Mouse (Mus musculus) hindbrain, embryonic 13.5 days (tissue): ENCODE results near the gene 2310050C09Rik. TPM values are rescaled to one million over a fixed set of nuclear protein-coding genes. Genes with fewer than 3 reads are reported as not detected.

Experiments
- ATAC-seq: fragments of 200-750 bp; cut with Nextera tagmentation; 2 replicates; pipeline ENCODE4 v1.8.0; 2017; ENCODE audit warnings: moderate TSS enrichment; ENCODE audit not compliant: low FRiP score
- H3K27ac ChIP-seq: fragments of 300-500 bp; sonication (generic); 2 replicates; pipeline ENCODE4 v1.5.1; 2015; ENCODE audit warnings: inconsistent platforms, mild to moderate bottlenecking, moderate library complexity
- H3K27me3 ChIP-seq: fragments of 300-500 bp; sonication (generic); 2 replicates; pipeline ENCODE4 v1.6.1; 2015; ENCODE audit warnings: mild to moderate bottlenecking, inconsistent platforms
- H3K36me3 ChIP-seq: fragments of 300-500 bp; sonication (generic); 2 replicates; pipeline ENCODE4 v1.6.1; 2015; ENCODE audit warnings: mild to moderate bottlenecking, inconsistent platforms
- H3K4me1 ChIP-seq: fragments of 300-500 bp; sonication (generic); replicated peaks from 2 replicates; pipeline ENCODE4 v1.6.1; 2015; ENCODE audit warnings: inconsistent platforms
- H3K4me2 ChIP-seq: fragments of 300-500 bp; sonication (generic); 2 replicates; pipeline ENCODE4 v1.6.1; 2015; ENCODE audit warnings: inconsistent platforms, mild to moderate bottlenecking, moderate library complexity
- H3K4me3 ChIP-seq: fragments of 300-500 bp; sonication (generic); 2 replicates; pipeline ENCODE4 v1.5.1; 2015; ENCODE audit warnings: mild to moderate bottlenecking, inconsistent platforms
- H3K9ac ChIP-seq: fragments of 300-500 bp; sonication (generic); 2 replicates; pipeline ENCODE4 v1.6.1; 2015; ENCODE audit warnings: mild to moderate bottlenecking, inconsistent platforms
- H3K9me3 ChIP-seq: fragments of 300-500 bp; sonication (generic); 2 replicates; pipeline ENCODE4 v1.6.1; 2016; ENCODE audit warnings: inconsistent platforms
- WGBS: fragments of 180-500 bp; shearing (Covaris S2); methylation state at CpG from one replicate; pipeline ENCODE4 v1.1.7; 2015; 5-methylcytosine and 5-hydroxymethylcytosine counted together
- polyA plus RNA-seq: library from polyadenylated mRNA; unstranded; fragments of >200 nt; fragmentation: Nextera tagmentation; extraction: Ambion mirVana; gene quantifications from 2 replicates; pipeline ENCODE4 v1.2.1, GENCODE M21; 2015

The 2310050C09Rik gene
- polyA plus RNA-seq, result not detected in 2 replicates

DNA sequence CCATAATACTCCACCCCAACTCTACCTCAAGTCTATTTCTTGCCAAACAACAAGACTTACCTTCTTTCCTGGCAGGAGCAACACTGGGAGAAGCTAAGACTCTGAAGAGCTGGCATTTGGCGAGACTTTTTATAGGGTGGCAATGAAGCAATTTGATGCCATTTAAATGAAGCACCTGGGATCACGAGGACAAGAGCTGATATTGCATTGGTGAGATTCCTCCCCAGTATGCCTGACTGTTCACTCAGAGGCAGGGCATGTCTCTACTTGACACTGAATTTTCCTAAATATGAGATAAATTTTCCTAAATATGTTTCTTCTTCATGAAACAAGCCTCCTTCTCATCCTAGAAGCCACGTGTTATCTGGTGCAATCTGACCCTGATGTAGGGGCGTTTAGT lies at the start of gene 2310050C09Rik:
Gene 2310050C09Rik (minus strand): TSS at position 101 of the 400 bp plus-strand sequence.
- Histone ChIP-seq H3K36me3 (no peaks in the 10 kb centered on the region), H3K4me1 (no peaks in the 10 kb centered on the region), H3K9ac (no peak within 1 kb of the TSS), H3K27me3 (no peaks in the 10 kb centered on the region), H3K4me2 (no peak within 1 kb of the TSS), H3K27ac (no peak within 1 kb of the TSS), H3K9me3 (no peaks in the 10 kb centered on the region), H3K4me3 (no peak within 1 kb of the TSS)
- no peak for ATAC-seq
- whole genome bisulfite sequencing, result 85% methylated on average over 4 of the region's 4 CpGs

GRCm38 (mm10) chr3:92907571-92907970 lies 37.6 kb upstream of the 2310050C09Rik start:
- H3K4me2 ChIP-seq, result no peak overlapping the region
- H3K9ac ChIP-seq, result no peak overlapping the region
- no peaks in the 10 kb centered on the region for H3K27me3 ChIP-seq
- no peaks in the 10 kb centered on the region for H3K36me3 ChIP-seq
- WGBS, result 26% methylated on average over 4 of the region's 4 CpGs
- H3K4me1 ChIP-seq, result no peaks in the 10 kb centered on the region
- H3K9me3 ChIP-seq, result no peaks in the 10 kb centered on the region
- no peak overlapping the region for H3K4me3 ChIP-seq
- ATAC-seq, result peak; percentile 63; the same call in 1 of the 2 replicates
- H3K27ac ChIP-seq, result no peak overlapping the region

- Histone ChIP-seq H3K36me3 (no peaks in the 10 kb centered on the region), H3K4me1 (no peaks in the 10 kb centered on the region), H3K27ac (no peak overlapping the region), H3K9ac (no peak overlapping the region), H3K4me3 (no peak overlapping the region), H3K9me3 (no peaks in the 10 kb centered on the region), H3K27me3 (no peaks in the 10 kb centered on the region), H3K4me2 (no peak overlapping the region)
- WGBS, result 52% methylated on average over 3 of the region's 3 CpGs
- ATAC-seq, result no peak
Measured at GRCm38 (mm10) chr3:92905182-92905581, 35.2 kb upstream of the 2310050C09Rik start.

- Histone ChIP-seq H3K27me3 (no peaks in the 10 kb centered on the region), H3K4me3 (no peak overlapping the region), H3K9me3 (no peaks in the 10 kb centered on the region), H3K4me1 (no peaks in the 10 kb centered on the region), H3K4me2 (no peak overlapping the region), H3K36me3 (no peaks in the 10 kb centered on the region), H3K27ac (no peak overlapping the region), H3K9ac (no peak overlapping the region)
- 27% methylated on average over 4 of the region's 4 CpGs for WGBS
- ATAC-seq, result peak; percentile 67
Measured at GRCm38 (mm10) chr3:92903640-92904039, 33.6 kb upstream of the 2310050C09Rik start.

- H3K9me3 ChIP-seq, result no peaks in the 10 kb centered on the region
- no peak overlapping the region for H3K4me2 ChIP-seq
- ATAC-seq, result no peak
- 29% methylated on average over 3 of the region's 3 CpGs for WGBS
- no peaks in the 10 kb centered on the region for H3K4me1 ChIP-seq
- no peak overlapping the region for H3K9ac ChIP-seq
- no peaks in the 10 kb centered on the region for H3K36me3 ChIP-seq
- H3K27me3 ChIP-seq, result no peaks in the 10 kb centered on the region
- H3K4me3 ChIP-seq, result no peak overlapping the region
- no peak overlapping the region for H3K27ac ChIP-seq
Measured at GRCm38 (mm10) chr3:92902992-92903391, 33.0 kb upstream of the 2310050C09Rik start.

GRCm38 (mm10) chr3:92894489-92894888 lies 24.5 kb upstream of the 2310050C09Rik start:
- Histone ChIP-seq H3K4me3 (no peak overlapping the region), H3K36me3 (no peaks in the 10 kb centered on the region), H3K9me3 (no peaks in the 10 kb centered on the region), H3K27me3 (no peaks in the 10 kb centered on the region), H3K9ac (no peak overlapping the region), H3K4me1 (no peaks in the 10 kb centered on the region), H3K4me2 (no peak overlapping the region), H3K27ac (no peak overlapping the region)
- WGBS, result 64% methylated on average over 1 of the region's 1 CpGs
- no peak for ATAC-seq

GRCm38 (mm10) chr3:92894063-92894462 lies 24.0 kb upstream of the 2310050C09Rik start:
- no peak overlapping the region for H3K4me3 ChIP-seq
- no peak overlapping the region for H3K9ac ChIP-seq
- no peak overlapping the region for H3K27ac ChIP-seq
- no peaks in the 10 kb centered on the region for H3K4me1 ChIP-seq
- H3K27me3 ChIP-seq, result no peaks in the 10 kb centered on the region
- H3K9me3 ChIP-seq, result no peaks in the 10 kb centered on the region
- H3K36me3 ChIP-seq, result no peaks in the 10 kb centered on the region
- WGBS, result 74% methylated on average over 3 of the region's 3 CpGs
- H3K4me2 ChIP-seq, result no peak overlapping the region
- ATAC-seq, result no peak

DNA sequence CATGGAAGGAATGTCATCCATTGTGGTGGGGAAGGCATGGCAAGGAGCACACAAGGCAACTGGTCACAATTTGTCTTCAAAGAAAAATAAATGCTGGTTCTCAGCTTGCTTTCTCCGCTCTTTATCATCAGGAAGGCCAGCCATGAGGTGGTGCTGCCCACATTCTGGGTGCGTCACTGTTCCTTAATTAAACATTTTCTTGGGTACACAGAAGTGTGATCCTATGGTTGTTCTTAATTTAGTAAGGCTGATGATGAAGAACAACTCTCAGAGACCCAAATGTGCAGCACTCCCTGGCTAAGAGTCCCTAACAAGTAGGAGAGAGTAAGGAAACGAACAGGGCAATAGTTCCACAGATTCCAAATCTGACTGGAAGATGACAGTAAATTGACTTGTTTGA lies 4.2 kb upstream of the 2310050C09Rik start:
- 95% methylated on average over 3 of the region's 3 CpGs for WGBS
- no peak overlapping the region for H3K4me3 ChIP-seq
- H3K9me3 ChIP-seq, result no peaks in the 10 kb centered on the region
- H3K27ac ChIP-seq, result no peak overlapping the region
- H3K9ac ChIP-seq, result no peak overlapping the region
- H3K4me2 ChIP-seq, result no peak overlapping the region
- no peaks in the 10 kb centered on the region for H3K4me1 ChIP-seq
- no peaks in the 10 kb centered on the region for H3K36me3 ChIP-seq
- no peak for ATAC-seq
- H3K27me3 ChIP-seq, result no peaks in the 10 kb centered on the region

DNA sequence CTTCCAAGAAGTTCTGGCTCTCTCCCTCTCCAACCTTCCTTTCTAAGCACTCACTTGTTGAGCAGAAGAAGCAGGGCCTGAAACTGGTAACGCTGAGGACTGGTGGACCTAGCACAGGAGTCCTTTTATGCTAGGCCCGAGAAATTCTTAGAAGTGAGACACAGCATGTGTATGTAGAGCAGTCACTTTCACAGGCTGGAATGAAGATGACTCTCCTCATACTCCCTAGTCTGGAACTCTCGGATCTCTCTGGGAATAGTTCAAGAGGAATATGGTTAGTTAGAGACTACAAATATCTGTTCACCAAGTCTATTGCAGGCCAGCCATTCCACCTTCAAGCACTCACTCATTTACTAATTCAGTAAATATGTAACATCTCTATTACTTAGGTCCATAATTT lies 18.8 kb downstream of the 2310050C09Rik start, which contains the start of gene Lce1l:
Gene Lce1l (minus strand): TSS at position 101 of the 400 bp plus-strand sequence.
- Histone ChIP-seq H3K36me3 (no peaks in the 10 kb centered on the region), H3K4me2 (no peak within 1 kb of the TSS), H3K4me1 (no peaks in the 10 kb centered on the region), H3K27ac (no peak within 1 kb of the TSS), H3K9me3 (no peaks in the 10 kb centered on the region), H3K9ac (no peak within 1 kb of the TSS), H3K4me3 (no peak within 1 kb of the TSS), H3K27me3 (no peaks in the 10 kb centered on the region)
- ATAC-seq, result no peak
- WGBS, result 89% methylated on average over 3 of the region's 3 CpGs

- Histone ChIP-seq H3K36me3 (no peaks in the 10 kb centered on the region), H3K27ac (no peak within 1 kb of the TSS), H3K4me2 (no peak within 1 kb of the TSS), H3K4me3 (no peak within 1 kb of the TSS), H3K9me3 (no peaks in the 10 kb centered on the region), H3K9ac (no peak within 1 kb of the TSS), H3K27me3 (no peaks in the 10 kb centered on the region), H3K4me1 (no peaks in the 10 kb centered on the region)
- WGBS, result 53% methylated on average over 1 of the region's 1 CpGs
- no peak for ATAC-seq
Measured at GRCm38 (mm10) chr3:92827108-92827507, 42.9 kb downstream of the 2310050C09Rik start, which contains the start of gene Kprp. Gene Kprp, minus strand, starts transcription at chr3:92827247.

DNA sequence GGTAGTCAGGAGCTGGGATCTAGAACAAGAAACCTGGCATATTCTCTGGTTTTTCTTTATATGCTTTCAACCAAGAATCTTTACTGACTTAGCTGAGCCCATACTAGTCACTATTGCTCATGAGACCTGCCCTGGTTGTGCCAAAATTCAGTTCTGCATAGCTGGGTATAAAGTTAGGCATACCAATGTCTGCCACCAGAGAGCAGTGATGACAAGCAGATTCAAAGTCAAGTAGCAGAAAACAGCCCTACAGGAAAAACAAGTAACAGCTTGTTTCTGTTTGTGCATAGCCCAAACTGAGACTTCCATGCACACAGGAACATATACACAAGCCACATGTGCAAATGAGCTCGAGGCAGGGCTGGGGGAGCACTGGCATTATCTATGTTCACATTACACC lies 44.2 kb downstream of the 2310050C09Rik start:
- H3K36me3 ChIP-seq, result no peaks in the 10 kb centered on the region
- ATAC-seq, result no peak
- no peak overlapping the region for H3K4me3 ChIP-seq
- H3K9ac ChIP-seq, result no peak overlapping the region
- WGBS, result 42% methylated on average over 1 of the region's 1 CpGs
- H3K4me2 ChIP-seq, result no peak overlapping the region
- H3K27ac ChIP-seq, result no peak overlapping the region
- H3K27me3 ChIP-seq, result no peaks in the 10 kb centered on the region
- no peaks in the 10 kb centered on the region for H3K4me1 ChIP-seq
- H3K9me3 ChIP-seq, result no peaks in the 10 kb centered on the region
